Mouse (Mus musculus) liver, embryonic 14.5 days (tissue): ENCODE results near the gene Ifna16. TPM values are rescaled to one million over a fixed set of nuclear protein-coding genes. Genes with fewer than 3 reads are reported as not detected.

Experiments used
- ATAC-seq: fragments of 200-750 bp; cut with Nextera tagmentation; 2 replicates; pipeline ENCODE4 v1.8.0; 2017; ENCODE audit warnings: moderate number of reproducible peaks, mild to moderate bottlenecking, moderate library complexity; ENCODE audit not compliant: insufficient read depth
- DNase-seq, 3 experiments: peaks; one replicate each; pipeline ENCODE4 v3.0.0-alpha.2; 2012 to 2013; ENCODE audit warnings: low read depth in 3 of 3, low spot score in 3 of 3
- H3K27ac ChIP-seq: fragments of 300-500 bp; sonication (generic); 2 replicates; pipeline ENCODE4 v1.5.1; 2014; ENCODE audit warnings: moderate library complexity, mild to moderate bottlenecking, control low read depth, inconsistent platforms
- H3K27me3 ChIP-seq: fragments of 300-500 bp; sonication (generic); 2 replicates; pipeline ENCODE4 v1.6.1; 2014; ENCODE audit warnings: mild to moderate bottlenecking, low read length, moderate library complexity; ENCODE audit not compliant: control insufficient read depth, insufficient read depth
- H3K36me3 ChIP-seq: fragments of 300-500 bp; sonication (generic); replicated peaks from 2 replicates; pipeline ENCODE4 v1.6.1; 2014; ENCODE audit warnings: low read depth; ENCODE audit not compliant: control insufficient read depth, insufficient read depth
- H3K4me1 ChIP-seq, 2 experiments: fragments of 200-500 bp in 1 of 2; fragments of 300-500 bp in 1 of 2; sonication (generic) in 1 of 2; replicated peaks; 2 replicates each; pipeline ENCODE4 v1.6.1; 2012 to 2014; ENCODE audit warnings: antibody characterized with exemption in 1 of 2, inconsistent platforms in 1 of 2, low read length in 1 of 2; ENCODE audit not compliant: control insufficient read depth in 2 of 2, insufficient read depth in 2 of 2
- H3K4me2 ChIP-seq: fragments of 300-500 bp; sonication (generic); 2 replicates; pipeline ENCODE4 v1.6.1; 2014; ENCODE audit warnings: low read depth, mild to moderate bottlenecking, control low read depth, moderate library complexity
- H3K4me3 ChIP-seq, 2 experiments: fragments of 200-500 bp in 1 of 2; fragments of 300-500 bp in 1 of 2; sonication (generic) in 1 of 2; 2 replicates each; pipeline ENCODE4 v1.5.1; 2012 to 2014; ENCODE audit warnings: low read depth in 2 of 2, low read length in 2 of 2, mild to moderate bottlenecking in 2 of 2, control low read depth in 1 of 2, inconsistent platforms in 1 of 2, moderate library complexity in 1 of 2; ENCODE audit not compliant: insufficient read depth in 1 of 2
- H3K9ac ChIP-seq: fragments of 300-500 bp; sonication (generic); replicated peaks from 2 replicates; pipeline ENCODE4 v1.6.1; 2014; ENCODE audit warnings: mild to moderate bottlenecking, control low read depth, moderate library complexity
- H3K9me3 ChIP-seq: fragments of 300-500 bp; sonication (generic); 2 replicates; pipeline ENCODE4 v1.6.1; 2016; ENCODE audit warnings: low read length, mixed read lengths; ENCODE audit not compliant: control insufficient read depth
- CTCF ChIP-seq: IDR thresholded peaks from 2 replicates; pipeline ENCODE4 v1.5.1; 2016; ENCODE audit warnings: antibody characterized with exemption, low read depth, control low read depth
- EP300 ChIP-seq: IDR thresholded peaks from 2 replicates; pipeline ENCODE4 v1.6.1; 2016; ENCODE audit warnings: antibody characterized with exemption, low read depth
- WGBS: fragments of 180-500 bp; shearing (Covaris S2); extraction: QIAGEN DNeasy Blood & Tissue Kit; methylation state at CpG from one replicate; pipeline ENCODE4 v1.1.7; 2014; ENCODE audit not compliant: insufficient replicate concordance; 5-methylcytosine and 5-hydroxymethylcytosine counted together
- polyA plus RNA-seq, 2 experiments: library from polyadenylated mRNA; depleted of rRNA in 1 of 2; stranded (reverse) in 1 of 2; unstranded in 1 of 2; fragments of >200 nt; fragmentation: Nextera tagmentation in 1 of 2; extraction: Ambion mirVana in 1 of 2; gene quantifications; 2 replicates each; pipeline versions ENCODE4 v1.2.1 to v1.2.3; 2012 to 2014

The Ifna16 gene
- polyA plus RNA-seq, 2 experiments = not detected

DNA sequence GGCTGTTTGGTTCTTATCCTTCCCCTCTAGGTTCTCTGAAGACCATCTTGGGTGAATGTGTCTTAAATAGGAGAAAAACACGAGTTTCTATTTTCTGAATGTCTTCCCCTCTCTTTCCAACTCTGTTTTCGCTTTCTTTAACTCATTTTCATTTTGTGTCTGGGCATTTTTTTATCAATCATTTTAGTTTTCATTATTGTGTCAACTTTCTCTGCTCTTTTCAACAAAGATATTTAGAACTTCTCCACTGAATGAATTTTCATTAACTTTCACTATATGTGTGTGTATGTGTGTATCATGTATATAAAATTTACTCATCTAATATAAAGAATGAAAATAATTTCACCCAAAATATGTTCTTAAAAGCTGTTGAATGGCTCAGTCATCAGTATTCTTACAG is 14.5 kb upstream of the Ifna16 start, which contains the start of gene Ifnab:
Gene Ifnab, minus strand, starts transcription at position 101 of the 400 bp plus-strand sequence.
- Histone ChIP-seq H3K27me3 (no peaks in the 10 kb centered on the region), H3K9ac (no peak within 1 kb of the TSS), H3K4me1 (no peaks in the 10 kb centered on the region), H3K9me3 (no peaks in the 10 kb centered on the region), H3K27ac (no peak within 1 kb of the TSS), H3K4me2 (no peak within 1 kb of the TSS), H3K36me3 (no peaks in the 10 kb centered on the region), H3K4me3 (no peak within 1 kb of the TSS)
- 48% methylated on average over 2 of the region's 2 CpGs for WGBS
- DNase-seq (no peak), ATAC-seq (no peak)
- no peak for TF ChIP-seq EP300
- no peak for TF ChIP-seq CTCF

- Histone ChIP-seq H3K27ac (no peak within 1 kb of the TSS), H3K9ac (no peak within 1 kb of the TSS), H3K4me2 (no peak within 1 kb of the TSS), H3K9me3 (no peaks in the 10 kb centered on the region), H3K36me3 (no peaks in the 10 kb centered on the region), H3K4me3 (no peak within 1 kb of the TSS), H3K27me3 (no peaks in the 10 kb centered on the region), H3K4me1 (no peaks in the 10 kb centered on the region)
- no peak for TF ChIP-seq CTCF
- no peak for TF ChIP-seq EP300
- DNase-seq (no peak), ATAC-seq (no peak)
- WGBS = 81% methylated on average over 1 of the region's 1 CpGs
These were observed 7.1 kb upstream of the Ifna16 start, which contains the start of gene Ifna2 for GRCm38 (mm10) chr4:88683812-88684211. Gene Ifna2 (minus strand): TSS chr4:88683912.

DNA sequence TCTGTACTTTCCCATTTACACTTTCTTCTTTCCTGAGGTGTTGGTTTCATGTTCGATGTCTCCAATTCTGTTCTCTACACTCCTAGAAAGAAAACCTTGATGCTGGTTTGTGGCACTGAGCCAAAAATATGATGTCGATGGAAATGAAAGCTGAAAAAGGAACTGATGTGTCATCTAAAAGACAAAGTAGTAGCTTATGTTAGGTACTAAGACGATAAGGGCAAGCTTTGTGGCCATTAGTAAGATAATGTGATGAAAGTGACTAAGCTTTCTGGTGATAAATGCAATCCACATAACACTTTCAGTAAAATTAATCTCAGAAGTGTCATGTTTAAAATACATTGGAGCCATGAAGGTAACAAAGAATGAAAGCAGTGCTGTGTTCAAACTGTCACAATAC is 4.6 kb upstream of the Ifna16 start:
- Histone ChIP-seq H3K36me3 (no peaks in the 10 kb centered on the region), H3K9ac (no peak overlapping the region), H3K27ac (no peak overlapping the region), H3K4me3 (no peak overlapping the region), H3K4me2 (no peak overlapping the region), H3K9me3 (no peaks in the 10 kb centered on the region), H3K4me1 (no peaks in the 10 kb centered on the region), H3K27me3 (no peaks in the 10 kb centered on the region)
- ATAC-seq = no peak
- TF ChIP-seq CTCF = no peak
- TF ChIP-seq EP300 = no peak
- no peak for DNase-seq
- WGBS = 28% methylated on average over 3 of the region's 3 CpGs

DNA sequence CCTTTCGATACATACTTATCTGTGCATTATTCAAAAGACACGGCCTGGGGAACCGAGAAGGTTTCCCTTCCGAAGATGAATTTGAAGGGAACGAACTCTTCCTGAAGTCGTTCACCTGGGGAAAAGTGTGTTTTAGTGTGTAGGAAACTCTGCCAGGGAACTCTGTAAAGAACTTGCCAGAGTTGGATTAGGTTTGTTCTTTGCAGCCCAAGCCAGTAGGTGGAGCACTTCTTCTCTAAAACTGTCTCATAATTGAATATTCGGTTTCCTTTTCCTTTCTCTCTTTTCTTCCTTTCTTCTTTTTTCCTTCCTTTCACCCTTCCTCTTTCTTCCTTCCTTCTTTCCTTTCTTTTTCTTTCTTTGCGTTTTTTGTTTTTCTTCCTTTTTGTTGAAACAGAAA is 3.6 kb upstream of the Ifna16 start:
- TF ChIP-seq CTCF (peak; percentile 28; the same call in 1 of the 2 replicates), EP300 (no peak)
- Histone ChIP-seq H3K4me3 (no peak overlapping the region), H3K27ac (no peak overlapping the region), H3K36me3 (no peaks in the 10 kb centered on the region), H3K27me3 (no peaks in the 10 kb centered on the region), H3K4me1 (no peaks in the 10 kb centered on the region), H3K9me3 (no peaks in the 10 kb centered on the region), H3K4me2 (no peak overlapping the region), H3K9ac (no peak overlapping the region)
- DNase-seq (no peak), ATAC-seq (no peak)
- 28% methylated on average over 8 of the region's 8 CpGs for WGBS

DNA sequence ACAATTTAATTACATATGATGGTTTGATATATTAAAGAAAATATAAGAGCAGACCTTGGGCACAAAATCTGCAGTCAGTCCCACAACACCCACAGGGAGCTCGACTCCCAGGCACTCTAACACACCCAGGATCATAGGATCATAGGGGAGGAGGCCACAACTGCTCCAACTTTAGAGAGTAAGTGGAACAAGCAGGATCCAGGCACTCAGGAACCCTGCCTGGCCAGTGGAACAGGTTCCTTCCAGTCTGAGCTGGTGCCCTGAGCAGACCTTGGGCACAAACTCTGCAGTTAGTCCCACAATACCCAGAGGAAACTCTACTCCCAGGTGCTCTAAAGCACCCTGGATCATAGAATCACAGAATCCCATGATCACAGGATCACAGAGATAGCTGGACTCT is 21.3 kb downstream of the Ifna16 start:
- no peaks in the 10 kb centered on the region for H3K9me3 ChIP-seq
- 19% methylated on average over 1 of the region's 1 CpGs for WGBS
- DNase-seq = no peak
- TF ChIP-seq EP300 (no peak), CTCF (no peak)
- no peaks in the 10 kb centered on the region for H3K4me1 ChIP-seq
- no peak overlapping the region for H3K4me3 ChIP-seq
- H3K36me3 ChIP-seq = no peaks in the 10 kb centered on the region
- H3K27me3 ChIP-seq = no peaks in the 10 kb centered on the region
- no peak overlapping the region for H3K4me2 ChIP-seq
- H3K9ac ChIP-seq = no peak overlapping the region
- H3K27ac ChIP-seq = no peak overlapping the region
- ATAC-seq = no peak
